Mouse (Mus musculus) B cell, adult 2 months (primary cell): ENCODE measurements around the gene Bmp6.

Experiments used
- DNase-seq, 2 experiments: peaks; one replicate each; pipeline ENCODE4 v3.0.0; 2022

The Bmp6 gene

GRCm38 (mm10) chr13:38520299-38520698, 175.4 kb downstream of the Bmp6 start:
- no peak for DNase-seq

- no peak for DNase-seq
Observed at GRCm38 (mm10) chr13:38522056-38522654, 177.2 kb downstream of the Bmp6 start.

GRCm38 (mm10) chr13:38523231-38523630, 178.3 kb downstream of the Bmp6 start:
- no peak for DNase-seq

GRCm38 (mm10) chr13:38525261-38525660, 180.4 kb downstream of the Bmp6 start:
- no peak for DNase-seq

GRCm38 (mm10) chr13:38526116-38526515, 181.2 kb downstream of the Bmp6 start:
- no peak for DNase-seq

GRCm38 (mm10) chr13:38527041-38527796, 182.3 kb downstream of the Bmp6 start:
- no peak for DNase-seq

GRCm38 (mm10) chr13:38527797-38528650, 183.1 kb downstream of the Bmp6 start:
- peak; percentile 96 for DNase-seq

GRCm38 (mm10) chr13:38528687-38529294, 183.9 kb downstream of the Bmp6 start, which contains the start of gene Txndc5:
Gene Txndc5, minus strand, starts transcription at chr13:38528824.
- DNase-seq, result no peak

GRCm38 (mm10) chr13:38529576-38529975, 184.7 kb downstream of the Bmp6 start:
- no peak for DNase-seq

- DNase-seq, result no peak
Observed at GRCm38 (mm10) chr13:38531498-38531897, 186.6 kb downstream of the Bmp6 start.

- DNase-seq, result no peak
Observed at GRCm38 (mm10) chr13:38533461-38533860, 188.6 kb downstream of the Bmp6 start.

GRCm38 (mm10) chr13:38534016-38534415, 189.1 kb downstream of the Bmp6 start:
- DNase-seq, result no peak

GRCm38 (mm10) chr13:38534731-38535130, 189.8 kb downstream of the Bmp6 start:
- no peak for DNase-seq

- no peak for DNase-seq
Observed at GRCm38 (mm10) chr13:38537521-38537920, 192.6 kb downstream of the Bmp6 start.

- no peak for DNase-seq
Observed at GRCm38 (mm10) chr13:38539192-38539900, 194.4 kb downstream of the Bmp6 start.

- no peak for DNase-seq
Observed at GRCm38 (mm10) chr13:38543455-38544125, 198.7 kb downstream of the Bmp6 start.

GRCm38 (mm10) chr13:38544769-38545445, 200.0 kb downstream of the Bmp6 start:
- no peak for DNase-seq

- DNase-seq, result no peak
Observed at GRCm38 (mm10) chr13:38545460-38545859, 200.6 kb downstream of the Bmp6 start.

GRCm38 (mm10) chr13:38546754-38547153, 201.8 kb downstream of the Bmp6 start:
- peak; percentile 39 to 41 for DNase-seq

GRCm38 (mm10) chr13:38547717-38548116, 202.8 kb downstream of the Bmp6 start:
- DNase-seq, result no peak

- peak; percentile 51 for DNase-seq
Observed at GRCm38 (mm10) chr13:38548681-38549080, 203.8 kb downstream of the Bmp6 start.
